Mouse (Mus musculus): ENCODE results near the gene Ppp1cb.
"Not testable (repeated sequence)": the region's sequence is repeated elsewhere in the genome, so short reads cannot be mapped to it uniquely, and the experiment has no call there.

The Ppp1cb gene

DNA sequence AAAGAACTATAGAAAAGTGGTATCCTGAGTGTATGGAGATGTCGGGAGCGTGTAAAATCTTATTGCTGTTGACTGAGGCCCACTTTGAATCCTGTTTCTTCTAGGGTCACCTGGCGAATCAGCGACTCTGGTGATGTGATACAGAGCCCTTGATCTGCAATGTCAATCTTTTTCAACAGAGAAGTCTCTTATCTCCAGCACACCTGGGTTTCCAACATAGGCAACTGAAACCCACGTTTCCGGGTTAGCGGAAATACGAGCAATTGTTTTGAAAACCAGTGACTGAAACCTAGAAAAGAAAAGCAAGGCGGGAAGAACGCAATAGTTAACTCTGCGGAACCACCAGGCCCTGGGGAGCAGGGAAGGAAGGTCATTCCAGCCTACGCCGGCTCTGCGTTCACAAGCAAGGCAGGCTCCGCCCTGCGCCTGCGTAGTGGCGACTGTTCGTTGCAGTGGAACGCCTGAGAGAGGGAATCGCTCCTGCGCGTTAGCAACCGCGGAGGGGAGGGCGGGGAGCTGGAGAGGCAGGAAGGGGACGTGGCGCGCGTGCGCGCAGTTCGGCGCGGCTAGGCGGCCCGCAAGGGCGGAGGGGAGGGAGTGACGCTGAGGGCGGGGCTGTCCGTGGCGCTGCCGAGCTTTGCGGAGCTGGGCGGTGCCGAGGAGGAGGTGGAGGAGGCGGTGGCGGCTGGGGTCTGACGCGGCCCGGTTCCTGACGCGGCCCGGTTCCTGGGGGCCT lies at the start of gene Ppp1cb:
TSS of gene Ppp1cb (plus strand) at position 436 of the 736 bp plus-strand sequence.
- CTCF ChIA-PET = no interaction called here

DNA sequence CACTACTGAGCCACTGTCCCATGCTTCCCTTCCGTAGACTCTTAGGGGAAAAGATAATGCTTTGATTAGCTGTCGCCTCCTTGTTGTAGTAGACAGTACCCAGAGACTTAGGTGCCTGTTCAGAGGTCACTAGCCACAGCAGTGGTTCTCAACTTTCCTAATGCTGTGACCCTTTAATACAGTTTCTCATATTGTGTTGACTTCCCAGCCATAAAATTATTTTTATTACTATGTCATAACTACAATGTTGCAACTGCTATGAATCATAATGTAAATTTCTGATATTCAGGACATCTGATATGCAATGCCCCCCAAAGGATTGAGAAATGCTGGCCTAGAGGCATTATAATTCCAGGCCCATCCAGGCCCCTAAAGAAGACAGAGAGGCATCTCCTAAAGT lies 48.9 kb upstream of the Ppp1cb start:
- CTCF ChIA-PET = no interaction called here

DNA sequence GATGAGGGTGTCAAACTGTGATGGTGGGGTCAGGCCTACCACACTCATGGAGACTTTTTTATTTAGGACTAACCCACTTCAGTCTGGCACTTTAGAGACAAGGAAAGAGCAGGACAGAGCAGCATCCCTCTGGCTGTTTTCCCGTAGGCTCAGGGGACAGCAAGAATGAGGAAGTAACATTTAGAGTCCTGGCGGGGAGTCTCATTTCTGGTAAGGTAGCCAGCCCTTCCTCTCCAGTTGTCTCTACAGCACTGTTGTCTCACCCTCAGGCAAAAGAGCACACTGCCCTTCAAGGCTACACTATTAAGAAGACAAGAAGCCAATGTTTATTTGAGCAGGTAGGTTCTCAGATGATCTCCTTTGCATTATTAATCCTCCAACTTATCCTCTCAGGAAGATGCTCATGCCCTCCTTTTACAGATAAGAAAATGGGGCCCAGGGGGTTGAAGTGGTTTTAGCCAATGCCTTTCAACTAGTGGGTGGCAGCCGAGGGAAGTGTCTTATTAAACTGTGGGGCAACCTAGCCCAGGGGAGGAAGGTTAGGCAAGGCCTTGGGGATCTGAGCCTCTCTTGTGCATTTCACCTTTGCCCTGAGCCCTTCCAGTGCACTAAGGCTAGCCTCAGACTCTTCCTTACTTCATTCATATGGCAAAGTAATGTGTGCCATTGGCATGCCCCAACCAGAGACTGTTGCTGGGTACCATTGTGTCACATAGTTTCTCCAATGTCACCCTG lies 47.5 kb upstream of the Ppp1cb start:
- CTCF ChIA-PET = interaction anchor here (0.5 kb wide), 1 partner anchor 757 kb away, joined by 3 read pairs; no protein-coding TSS in a partner anchor

DNA sequence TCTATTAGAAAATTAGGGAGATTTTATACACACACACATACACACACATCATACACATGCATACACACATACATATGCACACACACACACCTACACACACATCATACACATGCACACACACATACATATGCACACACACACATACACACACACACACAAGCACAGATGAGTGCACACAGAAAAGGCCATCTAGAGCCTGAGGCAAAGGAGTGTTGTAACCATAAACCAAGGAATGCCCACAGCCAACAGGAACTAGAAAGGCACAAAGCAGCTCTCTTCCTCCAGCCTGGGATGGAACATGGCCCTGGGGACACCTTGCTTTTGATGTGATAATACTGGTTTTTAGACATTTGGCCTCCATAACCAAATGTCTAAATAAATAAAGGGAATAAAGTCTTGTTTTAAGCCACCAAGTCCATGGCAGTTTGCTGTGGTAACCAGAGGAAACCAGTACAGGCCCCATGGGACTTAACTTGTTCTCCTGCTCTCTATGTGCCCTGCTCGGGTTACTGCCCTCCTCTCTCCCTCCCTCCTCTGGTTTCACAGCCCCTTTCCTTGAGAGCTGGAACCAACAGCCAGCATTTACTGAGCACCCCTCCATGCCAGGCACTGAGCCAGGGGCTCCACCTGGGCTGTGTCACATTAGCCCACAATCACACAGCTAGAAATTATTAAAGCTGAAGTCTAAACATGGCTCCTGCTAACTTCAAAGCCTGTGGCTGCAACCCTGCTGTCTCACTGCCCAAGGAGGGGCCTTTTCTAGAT lies 46.3 kb upstream of the Ppp1cb start:
- CTCF ChIA-PET = no interaction called here

DNA sequence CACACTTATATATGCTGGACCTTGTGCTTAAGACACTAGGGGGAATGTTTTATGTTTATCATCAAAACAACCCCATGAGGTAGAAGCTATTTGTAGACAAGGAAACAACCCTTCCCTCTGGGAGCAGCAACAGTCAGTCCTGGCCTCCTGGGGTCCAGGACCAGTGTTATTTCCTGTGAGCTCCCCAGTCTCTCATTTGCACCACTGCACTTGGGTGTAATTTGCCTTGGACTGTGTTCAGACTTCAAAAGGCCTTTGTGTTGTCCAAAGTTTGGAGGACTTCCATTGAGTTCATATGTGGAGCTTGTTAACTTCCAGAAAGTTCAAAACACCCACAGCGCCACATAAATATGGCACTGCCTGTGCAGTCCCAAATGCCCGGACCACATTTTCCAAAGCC lies 45.6 kb upstream of the Ppp1cb start:
- CTCF ChIA-PET = no interaction called here

DNA sequence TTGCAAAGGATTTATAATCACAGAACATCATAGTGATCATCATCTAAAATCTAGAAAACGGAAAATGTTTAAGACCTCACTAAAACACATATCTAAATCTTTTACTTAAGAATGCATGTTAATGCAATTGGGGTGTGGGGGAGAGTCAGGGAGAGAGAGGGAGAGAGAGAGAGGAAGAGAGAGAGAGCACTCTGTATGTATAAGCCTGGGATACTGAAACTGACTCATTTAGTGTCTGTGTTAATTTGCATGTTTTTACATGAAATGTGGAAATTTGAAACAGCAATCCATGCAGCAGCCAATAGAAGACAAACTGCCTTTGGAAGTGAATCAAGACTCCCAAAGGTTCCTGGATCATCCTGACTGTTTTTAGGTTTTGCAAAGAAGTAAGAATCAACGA lies 45.1 kb upstream of the Ppp1cb start:
- CTCF ChIA-PET = no interaction called here

DNA sequence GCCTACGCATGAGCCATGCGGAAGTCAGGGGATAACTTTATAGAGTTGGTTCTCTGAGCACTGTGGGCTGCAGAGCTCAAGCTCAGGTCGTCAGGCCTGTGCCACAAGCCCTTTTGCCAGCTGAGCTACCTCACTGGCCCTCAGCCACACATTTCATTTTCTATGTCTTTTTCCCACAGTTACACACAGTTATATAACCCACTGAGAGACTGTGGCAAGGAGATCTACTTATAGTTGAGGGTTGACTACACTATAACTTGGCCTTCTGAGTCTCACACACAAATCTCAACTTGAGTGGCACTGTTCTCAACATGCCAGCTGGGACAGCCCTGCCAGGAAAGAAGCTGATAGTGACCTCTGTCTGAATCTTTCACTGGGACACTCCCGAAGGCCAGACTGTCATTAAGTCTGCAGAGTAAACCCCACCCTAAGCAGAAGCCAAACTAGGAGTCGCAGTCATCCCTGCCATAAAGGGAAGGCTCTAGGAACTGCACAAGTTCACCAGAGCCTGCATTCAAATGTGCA lies 44.1 kb upstream of the Ppp1cb start:
- CTCF ChIA-PET = interaction anchor here (0.6 kb wide), 1 partner anchor 60 kb away, joined by 5 read pairs; no protein-coding TSS in a partner anchor

DNA sequence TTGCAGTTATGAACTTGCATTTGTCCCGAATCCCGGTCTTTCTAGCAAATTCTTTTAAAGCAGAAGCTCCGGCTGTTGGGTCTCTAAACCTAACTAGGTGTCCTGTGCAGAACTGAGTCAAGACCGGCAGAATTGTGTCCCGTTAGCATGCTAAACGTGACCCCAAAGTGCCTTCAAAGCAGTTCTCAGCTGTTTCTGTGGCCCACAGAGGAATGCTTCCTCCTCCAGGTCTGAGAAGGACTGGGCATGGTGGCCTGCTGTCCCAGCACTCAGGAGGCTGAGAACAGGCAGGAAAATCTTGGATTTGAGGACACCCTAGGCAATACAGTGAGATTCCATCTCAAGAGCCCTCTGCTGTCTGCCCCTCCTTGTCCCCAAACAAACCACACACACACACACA lies 43.1 kb upstream of the Ppp1cb start:
- CTCF ChIA-PET = no interaction called here

DNA sequence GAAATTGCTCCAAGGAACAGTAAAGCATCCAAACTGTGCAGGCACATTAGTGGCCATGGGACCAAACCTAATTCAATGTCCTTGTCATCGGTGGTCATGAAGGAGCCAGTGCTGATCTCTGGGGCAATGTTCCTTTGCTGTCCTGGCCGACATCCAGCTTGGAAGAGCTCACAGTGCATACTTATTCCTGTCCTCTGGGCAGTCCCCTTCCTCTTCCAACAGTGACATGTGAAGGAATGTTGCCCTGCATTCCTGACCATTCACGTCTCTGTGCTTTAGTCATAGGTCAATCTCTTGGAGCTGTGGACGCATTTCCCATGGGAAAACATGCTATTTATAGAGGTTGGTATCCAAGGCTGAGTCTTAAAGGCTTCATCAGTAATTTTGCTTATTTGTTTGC lies 41.8 kb upstream of the Ppp1cb start:
- CTCF ChIA-PET = no interaction called here

DNA sequence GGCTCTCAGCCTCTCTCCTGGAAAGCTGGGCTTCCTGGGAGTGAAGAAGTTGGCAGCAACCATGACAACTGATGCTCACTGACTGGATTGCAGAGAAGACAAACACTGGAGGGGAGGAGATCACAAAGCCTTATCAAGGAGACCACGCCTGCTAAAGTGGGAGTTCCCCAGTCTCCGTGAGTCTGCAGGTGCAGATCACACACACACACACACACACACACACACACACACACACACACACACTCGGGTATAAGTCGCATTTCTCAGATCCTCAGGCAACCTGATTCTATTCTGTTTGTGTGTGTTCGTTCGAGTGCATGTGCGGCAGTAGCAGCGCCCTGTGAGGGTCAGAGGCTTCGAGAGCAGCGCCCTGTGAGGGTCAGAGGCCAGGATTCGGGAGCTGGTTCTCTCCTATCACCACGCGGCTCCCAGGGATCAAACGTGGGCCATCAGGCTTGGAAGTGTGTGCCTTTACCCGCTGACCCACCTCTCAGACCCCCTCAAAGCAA lies 36.5 kb upstream of the Ppp1cb start:
- CTCF ChIA-PET = interaction anchor here (0.7 kb wide), 1 partner anchor 239 kb away, joined by 3 read pairs; no protein-coding TSS in a partner anchor

DNA sequence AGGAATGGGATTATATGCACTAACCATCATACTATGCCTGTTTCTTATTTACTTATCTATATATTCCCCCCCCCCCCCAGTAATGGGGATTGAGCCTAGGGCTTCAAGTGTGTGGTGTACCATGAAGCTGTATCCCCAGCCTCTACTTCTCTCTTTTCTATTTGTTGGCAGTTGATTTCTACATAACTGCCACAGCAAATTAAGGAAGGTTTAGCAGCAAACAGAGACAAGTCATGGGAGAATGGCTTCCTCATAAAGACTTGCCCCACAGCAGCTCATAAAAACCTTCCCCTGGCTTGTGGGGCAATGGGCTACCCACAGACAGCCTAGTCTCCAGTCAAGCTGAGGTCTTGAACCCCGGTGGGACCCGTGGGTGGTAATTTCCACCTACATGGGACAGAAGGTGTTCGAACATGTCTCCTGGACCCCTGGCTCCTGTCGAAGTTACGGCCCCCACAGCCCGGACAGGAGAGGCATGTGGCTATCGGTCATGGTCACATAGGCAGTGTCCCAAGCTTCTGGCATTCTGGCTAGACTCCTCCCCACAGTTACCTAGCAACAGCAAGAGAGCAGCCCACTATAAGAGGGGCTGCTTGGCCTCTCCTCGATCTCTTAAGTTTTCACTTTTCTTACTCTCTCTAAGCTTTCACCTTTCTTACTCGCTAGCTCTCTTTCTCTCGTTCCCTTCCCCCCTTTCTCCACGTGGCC lies 35.1 kb upstream of the Ppp1cb start:
- CTCF ChIA-PET = no interaction called here

DNA sequence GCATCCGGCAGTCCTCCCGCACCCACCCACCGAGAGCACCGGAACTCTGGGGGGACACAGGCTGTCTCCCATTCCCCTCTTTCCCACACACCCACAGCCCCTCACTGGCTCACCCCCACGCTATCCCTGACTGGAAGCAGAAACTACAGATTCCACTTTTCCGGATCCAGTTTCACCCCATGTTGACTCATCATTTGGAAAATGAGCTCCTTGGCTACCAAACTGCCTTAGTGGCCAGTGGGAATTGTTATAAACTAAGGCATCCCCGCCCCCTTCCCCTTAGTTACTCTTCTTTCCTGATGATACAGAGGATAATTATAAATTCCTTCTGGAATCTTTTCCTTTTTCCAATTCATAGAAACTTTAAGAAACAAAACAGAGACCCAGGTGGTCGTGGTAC lies 34.2 kb upstream of the Ppp1cb start:
- CTCF ChIA-PET = no interaction called here

DNA sequence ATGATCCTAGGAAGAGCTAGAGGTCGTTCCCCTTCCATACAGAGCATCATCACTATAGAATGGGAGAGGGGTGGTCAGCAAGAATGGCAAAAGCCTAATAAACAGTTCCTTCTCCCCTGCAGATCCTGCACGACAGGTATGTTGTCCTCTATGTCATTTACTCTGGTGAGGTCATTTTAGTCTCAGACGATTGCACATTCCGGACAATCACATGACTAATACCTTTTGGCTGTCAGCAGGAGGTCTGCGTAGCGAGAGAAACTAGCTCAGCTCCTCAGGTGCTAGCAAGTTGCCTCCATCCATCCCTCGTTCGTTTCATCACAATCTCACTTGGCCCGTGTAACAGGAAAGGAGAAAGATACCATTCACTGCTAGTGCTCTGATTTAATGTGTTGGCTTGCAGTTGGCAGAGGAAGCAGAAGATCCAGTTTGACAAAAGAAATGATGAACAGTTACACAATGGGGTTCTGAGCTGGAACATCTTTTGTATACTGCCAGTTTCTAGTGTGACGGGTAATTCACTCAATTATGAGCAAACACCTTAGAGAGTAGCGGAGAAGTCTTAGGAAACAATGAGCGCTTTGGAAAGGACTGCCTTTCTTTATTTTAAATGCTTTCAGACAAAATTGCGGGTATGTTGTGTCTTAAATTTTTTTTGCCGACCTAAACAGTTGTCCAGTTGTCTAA lies 33.0 kb upstream of the Ppp1cb start:
- CTCF ChIA-PET = no interaction called here

DNA sequence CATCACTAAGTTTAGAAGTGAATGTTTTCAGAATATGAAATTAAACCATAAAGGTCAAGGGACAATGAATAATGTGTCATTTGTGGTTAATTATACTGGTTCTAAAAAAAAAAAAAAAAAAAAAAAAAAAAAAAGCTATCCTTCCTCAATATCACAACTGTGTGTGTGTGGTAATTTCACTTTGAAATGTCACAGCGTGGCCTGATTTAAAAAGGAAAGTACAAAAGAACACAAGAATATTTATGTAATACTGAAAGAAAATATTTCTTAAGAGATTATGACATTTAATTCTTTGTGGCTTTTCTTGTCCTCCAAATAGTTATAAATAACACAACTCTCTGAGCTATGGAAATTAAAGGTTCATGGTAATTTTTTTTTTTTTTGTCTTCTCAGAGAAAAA lies 28.2 kb upstream of the Ppp1cb start:
- CTCF ChIA-PET = no interaction called here

DNA sequence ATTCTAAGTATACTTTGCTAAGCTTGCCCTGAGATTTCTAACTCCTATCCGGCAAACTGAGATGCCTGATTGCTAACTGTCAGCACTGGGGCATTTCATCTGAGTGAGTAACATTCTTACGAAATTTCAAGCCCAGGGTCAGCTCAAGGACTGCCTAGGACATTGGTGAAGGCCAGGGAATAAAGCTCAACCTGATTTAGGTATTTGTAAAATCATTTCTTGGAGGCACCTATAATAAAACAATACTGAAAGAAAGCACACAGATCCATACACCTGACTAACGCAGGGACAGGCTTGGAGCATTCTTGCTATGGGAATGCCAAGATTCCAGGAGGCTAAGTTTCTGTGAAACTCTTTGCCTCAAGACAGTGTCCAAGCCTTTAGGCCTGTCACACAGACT lies 24.3 kb upstream of the Ppp1cb start:
- CTCF ChIA-PET = not testable (repeated sequence)

DNA sequence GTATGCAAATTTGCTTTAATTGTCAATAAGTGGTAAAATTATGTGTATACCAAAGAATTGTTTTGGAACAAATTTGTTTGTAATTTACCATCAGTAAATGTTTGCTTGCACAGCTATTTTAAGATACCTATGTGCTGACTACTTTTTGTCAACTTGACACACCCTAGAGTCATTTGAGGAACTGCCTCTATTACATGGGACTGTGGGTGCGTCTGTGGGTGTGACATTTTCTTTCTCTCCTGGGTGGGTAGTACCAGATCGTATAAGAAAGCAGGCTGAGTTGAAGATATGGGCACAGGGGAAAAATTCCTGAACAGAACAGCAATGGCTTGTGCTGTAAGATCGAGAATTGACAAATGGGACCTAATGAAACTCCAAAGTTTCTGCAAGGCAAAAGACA lies 23.0 kb upstream of the Ppp1cb start:
- CTCF ChIA-PET = no interaction called here

DNA sequence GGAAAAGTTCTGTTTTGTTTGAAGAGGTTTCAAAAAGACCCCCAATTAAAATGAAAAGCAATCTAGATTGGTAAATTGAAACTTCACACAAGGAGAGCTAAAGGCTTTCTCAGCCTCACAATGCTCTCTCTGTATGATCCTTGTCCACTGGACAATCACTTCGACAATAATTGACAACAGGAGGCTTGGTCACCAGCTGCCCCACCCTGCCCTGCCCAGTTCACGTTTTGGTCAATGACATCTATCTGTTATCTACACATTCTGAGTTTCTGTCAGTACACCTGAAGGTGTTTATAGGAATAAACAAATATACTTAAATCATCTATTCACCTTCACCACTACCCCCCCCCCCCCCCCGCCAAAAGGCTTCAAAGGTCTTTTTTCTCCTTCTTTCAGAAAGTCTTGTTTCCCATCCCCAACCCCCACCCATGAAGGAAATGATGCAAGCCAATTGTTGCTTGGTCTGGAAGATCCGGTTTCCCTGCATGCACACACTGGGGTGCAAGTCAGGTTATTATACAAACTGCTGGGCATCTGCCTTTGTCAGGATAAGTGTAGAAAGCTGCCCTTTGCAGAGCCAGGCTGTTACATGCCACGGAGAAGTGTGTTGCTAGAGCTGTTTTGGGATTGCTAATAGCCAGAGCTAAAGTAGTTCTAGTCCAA lies 20.6 kb upstream of the Ppp1cb start:
- CTCF ChIA-PET = no interaction called here

DNA sequence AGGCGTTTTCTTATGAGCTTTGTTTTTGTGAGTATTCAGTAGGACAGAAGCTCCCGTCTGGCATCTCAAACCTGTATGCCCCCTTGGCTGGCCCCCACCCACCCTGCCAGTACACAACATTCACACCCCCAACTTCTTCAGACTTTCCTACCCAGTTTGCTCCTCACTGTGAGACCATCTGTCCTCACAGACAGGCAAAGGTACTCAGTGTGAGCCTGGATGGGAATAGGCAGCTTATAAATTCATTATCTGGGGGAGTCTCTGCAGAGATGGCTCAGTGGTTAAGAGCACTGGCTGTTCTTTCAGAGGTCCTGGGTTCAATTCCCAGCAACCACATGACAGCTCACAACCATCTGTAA lies 20.1 kb upstream of the Ppp1cb start:
- CTCF ChIA-PET = no interaction called here

DNA sequence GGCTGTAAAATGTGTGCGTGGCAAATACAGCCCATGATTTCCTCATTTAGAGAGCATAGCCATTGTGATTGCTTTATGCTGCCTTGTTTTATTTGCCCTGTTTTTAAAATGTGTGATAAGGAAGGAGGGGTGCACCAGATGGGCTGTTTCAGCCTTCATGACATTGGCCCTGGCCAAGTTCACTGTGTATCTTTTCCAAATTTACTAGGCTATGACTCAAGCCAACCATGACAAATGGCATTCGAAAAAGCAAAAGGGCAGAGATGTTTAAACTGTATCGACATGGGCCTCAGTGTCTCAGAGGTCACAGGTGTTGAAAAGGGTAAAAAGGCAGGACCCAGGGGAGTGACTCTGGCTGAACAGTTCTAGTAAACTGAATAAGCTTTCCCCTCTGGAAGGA lies 17.3 kb upstream of the Ppp1cb start:
- CTCF ChIA-PET = no interaction called here

DNA sequence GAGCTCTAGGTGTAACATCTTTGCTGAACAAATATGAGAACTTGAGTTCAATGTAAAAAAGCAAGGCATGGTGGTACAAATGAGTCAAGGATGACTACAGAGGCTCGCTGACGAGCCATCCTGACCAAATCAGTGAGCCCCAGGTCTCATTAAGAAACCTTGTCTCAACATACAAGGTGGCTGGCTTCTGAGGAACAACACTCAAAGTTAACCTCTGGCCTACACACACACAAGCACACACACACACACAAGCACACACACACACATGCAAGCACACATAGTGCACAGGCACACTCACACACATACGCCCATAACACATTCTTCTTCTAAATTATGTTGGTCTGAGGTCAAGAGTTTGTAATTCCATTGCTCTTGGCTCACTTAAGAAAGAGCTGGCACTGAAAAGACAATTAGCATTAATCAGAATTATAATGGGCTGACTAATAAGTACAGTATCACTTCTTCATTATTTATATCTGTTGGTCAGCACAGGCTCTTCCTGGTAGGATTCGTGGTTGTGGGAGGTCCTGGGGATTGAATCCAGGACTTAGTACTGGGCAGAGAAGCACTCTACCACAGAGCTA lies 16.6 kb upstream of the Ppp1cb start:
- CTCF ChIA-PET = no interaction called here

Measured in spleen, embryonic (tissue).